Mouse (Mus musculus) embryonic facial prominence, embryonic 13.5 days (tissue): Measurements from ENCODE around the gene St14. TPM values are rescaled to one million over a fixed set of nuclear protein-coding genes. Genes with fewer than 3 reads are reported as not detected.

Experiments used
- ATAC-seq: fragments of 200-750 bp; cut with Nextera tagmentation; 2 replicates; pipeline ENCODE4 v1.8.0; 2017; ENCODE audit warnings: low read depth; ENCODE audit not compliant: insufficient number of reproducible peaks, insufficient read depth, low FRiP score, low TSS enrichment
- H3K27ac ChIP-seq: fragments of 300-500 bp; sonication (generic); 2 replicates; pipeline ENCODE4 v1.5.1; 2015; ENCODE audit warnings: moderate library complexity, mild to moderate bottlenecking, inconsistent platforms
- H3K27me3 ChIP-seq: fragments of 300-500 bp; sonication (generic); 2 replicates; pipeline ENCODE4 v1.6.1; 2015; ENCODE audit warnings: mild to moderate bottlenecking, inconsistent platforms
- H3K36me3 ChIP-seq: fragments of 300-500 bp; sonication (generic); 2 replicates; pipeline ENCODE4 v1.6.1; 2015; ENCODE audit warnings: mild to moderate bottlenecking, inconsistent platforms
- H3K4me1 ChIP-seq: fragments of 300-500 bp; sonication (generic); 2 replicates; pipeline ENCODE4 v1.6.1; 2015; ENCODE audit warnings: inconsistent platforms
- H3K4me2 ChIP-seq: fragments of 300-500 bp; sonication (generic); 2 replicates; pipeline ENCODE4 v1.6.1; 2015; ENCODE audit warnings: moderate library complexity, mild to moderate bottlenecking, inconsistent platforms
- H3K4me3 ChIP-seq: fragments of 300-500 bp; sonication (generic); 2 replicates; pipeline ENCODE4 v1.5.1; 2015; ENCODE audit warnings: mild to moderate bottlenecking, inconsistent platforms
- H3K9ac ChIP-seq: fragments of 300-500 bp; sonication (generic); 2 replicates; pipeline ENCODE4 v1.6.1; 2015; ENCODE audit warnings: mild to moderate bottlenecking, inconsistent platforms
- H3K9me3 ChIP-seq: fragments of 300-500 bp; sonication (generic); 2 replicates; pipeline ENCODE4 v1.6.1; 2016; ENCODE audit warnings: inconsistent platforms
- WGBS: fragments of 180-500 bp; shearing (Covaris S2); methylation state at CpG from one replicate; pipeline ENCODE4 v1.1.7; 2015; ENCODE audit warnings: mixed read lengths; 5-methylcytosine and 5-hydroxymethylcytosine counted together
- polyA plus RNA-seq: library from polyadenylated mRNA; unstranded; fragments of >200 nt; fragmentation: Nextera tagmentation; extraction: Ambion mirVana; gene quantifications from 2 replicates; pipeline ENCODE4 v1.2.1, GENCODE M21; 2015

Gene St14
- polyA plus RNA-seq, 1 experiment from 2014 or later = 17.3 TPM

- no peak for ATAC-seq
- H3K9me3 ChIP-seq = no peaks in the 10 kb centered on the region
- H3K4me3 ChIP-seq = no peak overlapping the region
- WGBS = 77% methylated on average over 8 of the region's 8 CpGs
- no peak overlapping the region for H3K4me2 ChIP-seq
- no peak overlapping the region for H3K9ac ChIP-seq
- no peak overlapping the region for H3K27ac ChIP-seq
- no peaks in the 10 kb centered on the region for H3K4me1 ChIP-seq
- H3K27me3 ChIP-seq = no peaks in the 10 kb centered on the region
- H3K36me3 ChIP-seq = peaks cover 94% of the 10 kb centered on the region
These were observed 24.9 kb upstream of the St14 start for GRCm38 (mm10) chr9:31156594-31156993.

GRCm38 (mm10) chr9:31151050-31151449, 19.4 kb upstream of the St14 start:
- no peaks in the 10 kb centered on the region for H3K9me3 ChIP-seq
- 68% methylated on average over 2 of the region's 2 CpGs for WGBS
- ATAC-seq = no peak
- H3K27ac ChIP-seq = no peak overlapping the region
- no peaks in the 10 kb centered on the region for H3K4me1 ChIP-seq
- H3K9ac ChIP-seq = no peak overlapping the region
- H3K4me3 ChIP-seq = no peak overlapping the region
- H3K27me3 ChIP-seq = no peaks in the 10 kb centered on the region
- peaks cover 70% of the 10 kb centered on the region for H3K36me3 ChIP-seq
- no peak overlapping the region for H3K4me2 ChIP-seq

DNA sequence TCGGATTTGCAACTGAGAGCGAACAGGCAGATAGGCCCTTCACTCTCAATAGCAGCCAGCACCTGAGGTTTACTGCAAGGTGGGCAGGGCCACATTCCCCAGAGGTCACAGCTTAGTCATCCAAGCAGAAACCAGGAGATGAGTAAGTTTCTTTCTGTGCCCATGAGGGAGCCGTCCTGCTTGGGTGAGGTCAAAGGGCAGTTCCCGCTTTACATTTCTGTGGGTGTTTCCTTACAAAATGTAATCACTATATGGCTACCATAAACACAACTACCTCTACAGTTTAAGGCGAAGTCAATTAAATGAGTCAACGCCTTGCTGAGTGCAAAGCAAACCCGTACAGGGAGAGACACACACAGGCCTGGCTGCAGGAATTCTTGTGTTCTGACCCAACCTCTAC, 16.5 kb upstream of the St14 start:
- no peaks in the 10 kb centered on the region for H3K9me3 ChIP-seq
- no peaks in the 10 kb centered on the region for H3K27me3 ChIP-seq
- no peak overlapping the region for H3K9ac ChIP-seq
- no peak overlapping the region for H3K4me2 ChIP-seq
- no peak overlapping the region for H3K4me3 ChIP-seq
- 80% methylated on average over 7 of the region's 7 CpGs for WGBS
- no peak overlapping the region for H3K27ac ChIP-seq
- H3K4me1 ChIP-seq = no peaks in the 10 kb centered on the region
- peaks cover 45% of the 10 kb centered on the region for H3K36me3 ChIP-seq
- ATAC-seq = no peak

DNA sequence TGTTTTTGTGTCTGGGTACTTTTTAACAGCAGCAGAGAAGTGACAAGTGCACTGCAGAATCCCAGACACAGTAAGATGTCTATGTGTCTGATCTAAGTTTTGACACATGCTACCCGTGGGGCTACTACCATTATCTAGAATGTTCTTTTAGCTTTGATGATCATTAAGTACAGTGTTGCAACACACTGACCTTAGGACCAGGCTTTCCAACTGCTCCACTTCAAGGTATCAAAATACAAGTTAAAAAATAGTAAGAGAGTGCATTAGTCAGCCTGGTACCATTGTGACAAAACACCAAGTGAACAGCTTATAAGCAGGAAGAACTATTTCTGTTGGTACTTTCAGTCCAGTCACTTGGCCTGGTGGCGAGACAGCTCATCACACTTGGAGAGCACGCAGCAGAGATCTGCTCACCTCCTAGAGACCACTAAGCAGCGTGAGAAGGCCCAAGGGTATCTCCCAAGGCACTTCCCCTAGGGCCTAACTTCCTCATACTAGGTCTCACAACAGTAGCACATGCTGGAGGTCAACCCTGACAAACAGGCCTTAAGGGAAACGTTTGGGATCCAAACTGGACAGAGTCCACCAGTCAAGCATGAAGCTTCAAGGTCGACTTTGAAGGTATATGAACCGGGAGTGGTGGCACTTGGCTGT, 13.7 kb upstream of the St14 start:
- ATAC-seq = no peak
- Histone ChIP-seq H3K9ac (no peak overlapping the region), H3K27me3 (no peaks in the 10 kb centered on the region), H3K4me1 (no peaks in the 10 kb centered on the region), H3K36me3 (peaks cover 22% of the 10 kb centered on the region), H3K4me2 (no peak overlapping the region), H3K4me3 (no peak overlapping the region), H3K27ac (no peak overlapping the region), H3K9me3 (no peaks in the 10 kb centered on the region)
- 84% methylated on average over 7 of the region's 7 CpGs for WGBS

- Histone ChIP-seq H3K4me2 (no peak overlapping the region), H3K27ac (no peak overlapping the region), H3K9ac (no peak overlapping the region), H3K9me3 (no peaks in the 10 kb centered on the region), H3K36me3 (peaks cover 4% of the 10 kb centered on the region; the same call in 1 of the 2 replicates), H3K27me3 (no peaks in the 10 kb centered on the region), H3K4me1 (no peaks in the 10 kb centered on the region), H3K4me3 (no peak overlapping the region)
- 79% methylated on average over 1 of the region's 1 CpGs for WGBS
- ATAC-seq = no peak
These were observed 11.3 kb upstream of the St14 start for GRCm38 (mm10) chr9:31142924-31143323.

GRCm38 (mm10) chr9:31133131-31133530, 1.5 kb upstream of the St14 start:
- H3K4me3 ChIP-seq = no peak overlapping the region
- no peaks in the 10 kb centered on the region for H3K36me3 ChIP-seq
- no peak overlapping the region for H3K9ac ChIP-seq
- H3K9me3 ChIP-seq = no peaks in the 10 kb centered on the region
- H3K27me3 ChIP-seq = peaks cover 74% of the 10 kb centered on the region
- peaks cover 19% of the 10 kb centered on the region for H3K4me1 ChIP-seq
- no peak overlapping the region for H3K4me2 ChIP-seq
- H3K27ac ChIP-seq = no peak overlapping the region
- WGBS = 75% methylated on average over 5 of the region's 5 CpGs
- no peak for ATAC-seq

- peak overlapping the region; percentile 92 for H3K4me2 ChIP-seq
- peaks cover 19% of the 10 kb centered on the region for H3K4me1 ChIP-seq
- 10% methylated on average over 26 of the region's 26 CpGs for WGBS
- no peaks in the 10 kb centered on the region for H3K9me3 ChIP-seq
- no peaks in the 10 kb centered on the region for H3K36me3 ChIP-seq
- H3K4me3 ChIP-seq = peak overlapping the region; percentile 54
- ATAC-seq = 0 out of 2 replicates have a peak, but pooled peaks have one; percentile 7
- no peak overlapping the region for H3K27ac ChIP-seq
- H3K27me3 ChIP-seq = peaks cover 71% of the 10 kb centered on the region
- H3K9ac ChIP-seq = peak overlapping the region; percentile 70
These were observed 1.1 kb downstream of the St14 start for GRCm38 (mm10) chr9:31130357-31131204.

DNA sequence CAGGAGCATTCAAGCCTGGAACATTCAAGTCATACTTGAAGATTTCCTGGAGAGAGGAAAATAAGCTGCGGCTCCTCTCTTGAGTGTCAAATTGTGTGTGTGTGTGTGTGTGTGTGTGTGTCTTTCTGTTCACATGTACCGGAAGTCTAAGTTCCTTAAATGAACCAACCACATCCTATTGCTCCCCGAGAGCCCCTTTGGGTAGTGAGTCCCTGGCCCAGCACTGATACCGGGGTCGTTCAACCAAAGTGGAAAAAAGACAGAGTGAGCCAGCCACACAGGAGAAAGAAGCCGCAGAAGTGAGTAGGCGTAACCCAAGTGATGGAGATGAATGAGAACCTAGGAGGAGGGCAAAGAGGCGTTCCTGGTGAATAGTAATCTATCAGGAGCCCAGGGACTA, 1.7 kb downstream of the St14 start:
- Histone ChIP-seq H3K9me3 (no peaks in the 10 kb centered on the region), H3K9ac (no peak overlapping the region), H3K4me3 (peak overlapping the region; percentile 54; the same call in 1 of the 2 replicates), H3K36me3 (no peaks in the 10 kb centered on the region), H3K4me2 (peak overlapping the region; percentile 92), H3K4me1 (peaks cover 19% of the 10 kb centered on the region), H3K27ac (no peak overlapping the region), H3K27me3 (peaks cover 71% of the 10 kb centered on the region)
- 66% methylated on average over 8 of the region's 8 CpGs for WGBS
- no peak for ATAC-seq

DNA sequence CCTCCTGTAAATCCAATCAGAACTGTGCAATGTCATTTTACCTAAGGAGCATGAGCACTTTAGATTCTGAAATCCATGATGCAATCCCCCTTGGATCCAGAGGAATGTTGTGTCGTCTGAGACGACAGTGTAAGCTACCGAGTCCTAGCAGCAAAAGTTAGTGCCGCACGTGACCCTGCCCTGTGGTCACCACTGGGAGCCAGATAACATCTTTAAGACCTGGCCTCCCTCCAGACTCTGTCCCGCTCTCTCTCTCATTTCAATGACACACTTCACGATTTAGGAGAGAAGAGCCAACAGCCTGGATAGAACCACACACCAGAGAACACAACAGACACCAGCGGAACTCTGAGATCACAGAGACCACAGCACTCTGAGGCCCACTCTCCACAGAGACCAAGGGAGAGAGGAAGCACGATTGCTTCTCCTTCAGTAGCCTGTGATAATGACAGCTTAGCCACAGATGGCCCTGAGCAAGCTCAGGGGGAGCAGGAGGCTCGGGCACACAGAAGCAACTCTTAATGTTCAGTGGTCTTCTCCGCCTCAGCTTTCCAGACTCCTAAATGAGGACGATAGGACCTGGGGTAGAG, 3.7 kb downstream of the St14 start:
- Histone ChIP-seq H3K4me3 (no peak overlapping the region), H3K27me3 (peaks cover 52% of the 10 kb centered on the region), H3K4me2 (no peak overlapping the region), H3K4me1 (peaks cover 19% of the 10 kb centered on the region), H3K36me3 (no peaks in the 10 kb centered on the region), H3K27ac (no peak overlapping the region), H3K9me3 (no peaks in the 10 kb centered on the region), H3K9ac (no peak overlapping the region)
- 72% methylated on average over 12 of the region's 12 CpGs for WGBS
- no peak for ATAC-seq

- H3K4me1 ChIP-seq = peaks cover 10% of the 10 kb centered on the region
- no peak for ATAC-seq
- peaks cover 33% of the 10 kb centered on the region for H3K27me3 ChIP-seq
- no peak overlapping the region for H3K4me2 ChIP-seq
- no peak overlapping the region for H3K27ac ChIP-seq
- no peaks in the 10 kb centered on the region for H3K36me3 ChIP-seq
- 81% methylated on average over 7 of the region's 7 CpGs for WGBS
- no peaks in the 10 kb centered on the region for H3K9me3 ChIP-seq
- H3K4me3 ChIP-seq = no peak overlapping the region
- H3K9ac ChIP-seq = no peak overlapping the region
These were observed 5.6 kb downstream of the St14 start for GRCm38 (mm10) chr9:31126079-31126478.

DNA sequence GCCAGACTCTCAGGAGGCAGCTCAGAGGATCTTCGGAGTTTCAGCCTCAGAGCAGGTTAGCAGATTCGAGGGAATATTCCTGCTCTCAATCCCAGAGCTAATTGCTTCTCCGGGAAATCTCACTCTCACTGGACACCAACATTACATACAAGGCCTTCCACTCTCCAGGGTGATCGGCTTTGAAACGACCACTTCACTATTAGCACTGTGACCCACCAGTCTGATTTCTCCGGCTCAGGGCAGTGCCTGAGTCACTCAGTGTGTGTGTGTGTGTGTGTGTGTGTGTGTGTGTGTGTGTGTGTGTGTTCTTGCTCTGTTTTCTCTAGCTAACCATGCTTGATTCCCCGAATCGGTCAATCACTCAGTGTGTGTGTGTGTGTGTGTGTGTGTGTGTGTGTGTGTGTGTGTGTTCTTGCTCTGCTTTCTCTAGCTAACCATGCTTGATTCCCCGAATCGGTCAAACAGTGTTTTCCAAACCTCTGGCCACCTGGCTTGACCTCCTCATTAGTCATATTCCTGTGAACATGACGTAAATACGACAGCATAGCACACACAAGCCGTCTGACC, 9.1 kb downstream of the St14 start:
- Histone ChIP-seq H3K4me1 (peaks cover 28% of the 10 kb centered on the region), H3K27ac (no peak overlapping the region), H3K27me3 (no peaks in the 10 kb centered on the region), H3K4me2 (no peak overlapping the region), H3K9me3 (no peaks in the 10 kb centered on the region), H3K36me3 (no peaks in the 10 kb centered on the region), H3K4me3 (no peak overlapping the region), H3K9ac (no peak overlapping the region)
- ATAC-seq = no peak
- WGBS = 66% methylated on average over 13 of the region's 13 CpGs
